Mouse (Mus musculus) hematopoietic stem cell, adult 5-6 weeks (primary cell): ENCODE data around the gene Fancd2. TPM values are rescaled to one million over a fixed set of nuclear protein-coding genes. Genes with fewer than 3 reads are reported as not detected.

Experiments
- ATAC-seq, 2 experiments: fragments of 125-278 bp in 1 of 2; replicated peaks in 1 of 2; 2 replicates each; pipeline ENCODE4 v1.8.0; 2016 to 2017; ENCODE audit warnings: inconsistent platforms in 2 of 2, mild to moderate bottlenecking in 2 of 2, moderate number of reproducible peaks in 2 of 2, low read depth in 1 of 2, moderate TSS enrichment in 1 of 2; ENCODE audit not compliant: low FRiP score in 2 of 2, poor library complexity in 2 of 2, severe bottlenecking in 2 of 2, insufficient read depth in 1 of 2, low TSS enrichment in 1 of 2
- total RNA-seq: library from RNA; stranded (forward); fragments of 172-1452, 232-1000 nt; gene quantifications from 2 replicates; pipeline ENCODE4 v1.2.3, GENCODE M21; 2017

Gene Fancd2
- total RNA-seq, result 22.0 and 25.4 TPM in 2 replicates

DNA sequence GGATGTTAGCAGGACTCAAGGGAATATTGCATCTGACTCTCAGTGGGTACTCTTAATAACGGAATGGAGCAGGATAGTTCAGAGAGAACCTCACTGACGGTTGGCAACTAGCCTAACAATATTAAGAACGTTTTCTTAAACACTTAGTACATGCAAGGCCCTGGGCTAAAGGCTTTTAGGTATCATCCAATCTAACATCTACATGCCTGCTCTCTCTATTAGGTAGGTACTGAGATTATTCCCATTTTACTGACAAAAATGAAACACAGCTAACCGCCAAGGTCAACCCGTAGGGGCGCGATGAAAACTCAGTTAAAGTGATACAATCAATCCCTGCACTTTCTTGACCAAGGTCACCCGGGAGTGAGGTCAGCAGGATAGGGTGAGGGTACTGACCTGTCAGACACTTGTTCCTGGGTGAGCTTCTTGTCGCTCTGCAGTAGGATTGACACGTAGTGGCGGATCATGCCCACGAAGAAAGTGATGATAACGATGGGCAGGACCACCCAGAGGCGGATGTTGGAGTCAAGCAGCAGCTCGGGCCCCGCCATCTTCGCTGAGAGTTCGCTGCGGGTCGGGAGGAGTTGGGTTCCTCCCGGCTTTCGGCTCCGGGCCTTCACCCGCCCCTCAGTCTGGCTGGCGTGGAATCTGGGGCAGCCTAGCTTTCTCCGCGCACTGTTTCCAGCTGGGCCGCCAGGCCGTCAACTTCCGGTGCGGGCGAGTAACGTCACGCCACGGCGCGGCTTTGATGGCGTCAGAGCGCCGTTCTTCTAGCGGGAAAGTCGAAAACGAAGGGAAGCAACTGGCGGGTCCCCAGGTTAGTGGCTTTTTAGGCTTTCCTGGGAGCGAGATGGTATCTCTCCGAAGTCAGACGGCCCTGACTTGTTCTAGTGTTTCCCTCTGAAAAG is at the start of gene Fancd2, which contains the start of gene Emc3:
Fancd2 (plus strand) TSS at position 751 of the 908 bp plus-strand sequence.
Emc3 (minus strand) TSS at position 721 of the 908 bp plus-strand sequence.
- peak; percentile 82 to 94 for ATAC-seq

DNA sequence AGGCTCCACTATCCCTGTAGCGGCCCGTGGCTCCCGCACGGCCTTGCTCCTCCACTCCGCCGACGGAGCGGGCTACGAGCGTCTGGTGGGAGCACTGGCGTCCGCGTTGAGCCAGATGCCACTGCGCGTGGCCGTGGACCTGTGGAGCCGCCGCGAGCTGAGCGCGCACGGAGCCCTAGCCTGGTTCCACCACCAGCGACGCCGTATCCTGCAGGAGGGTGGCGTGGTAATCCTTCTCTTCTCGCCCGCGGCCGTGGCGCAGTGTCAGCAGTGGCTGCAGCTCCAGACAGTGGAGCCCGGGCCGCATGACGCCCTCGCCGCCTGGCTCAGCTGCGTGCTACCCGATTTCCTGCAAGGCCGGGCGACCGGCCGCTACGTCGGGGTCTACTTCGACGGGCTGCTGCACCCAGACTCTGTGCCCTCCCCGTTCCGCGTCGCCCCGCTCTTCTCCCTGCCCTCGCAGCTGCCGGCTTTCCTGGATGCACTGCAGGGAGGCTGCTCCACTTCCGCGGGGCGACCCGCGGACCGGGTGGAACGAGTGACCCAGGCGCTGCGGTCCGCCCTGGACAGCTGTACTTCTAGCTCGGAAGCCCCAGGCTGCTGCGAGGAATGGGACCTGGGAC is 48.9 kb upstream of the Fancd2 start:
- ATAC-seq, result peak; percentile 5 to 43; a peak in 2 of 4 replicates

DNA sequence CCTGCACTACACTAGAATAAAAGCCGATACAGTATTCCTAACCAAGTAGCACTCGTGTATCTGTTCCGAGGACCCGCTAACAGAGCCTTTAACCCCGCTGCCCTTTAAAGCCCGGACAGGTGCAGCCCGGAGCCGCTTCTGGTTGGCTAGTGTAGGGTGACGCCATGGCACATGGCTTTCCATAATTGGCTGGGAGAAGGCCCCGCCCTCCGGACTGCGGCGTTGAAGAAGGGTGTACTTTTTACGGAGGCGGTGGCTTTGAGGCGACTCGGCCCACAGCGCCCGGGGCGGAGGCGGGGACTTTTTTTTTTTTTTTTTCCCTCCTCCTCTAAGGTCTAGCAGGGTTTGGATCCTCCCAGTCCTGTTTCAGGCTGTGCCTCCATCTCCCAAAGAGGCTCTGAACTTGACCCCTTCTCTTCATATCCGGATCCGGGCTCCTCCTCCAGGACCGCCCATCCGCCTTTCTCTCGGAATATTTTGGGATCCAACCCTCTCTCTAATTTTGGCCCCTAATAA is 48.3 kb upstream of the Fancd2 start, which contains the start of gene Creld1:
Creld1 (plus strand) TSS at position 198 of the 516 bp plus-strand sequence.
- peak; percentile 95 to 99 for ATAC-seq

DNA sequence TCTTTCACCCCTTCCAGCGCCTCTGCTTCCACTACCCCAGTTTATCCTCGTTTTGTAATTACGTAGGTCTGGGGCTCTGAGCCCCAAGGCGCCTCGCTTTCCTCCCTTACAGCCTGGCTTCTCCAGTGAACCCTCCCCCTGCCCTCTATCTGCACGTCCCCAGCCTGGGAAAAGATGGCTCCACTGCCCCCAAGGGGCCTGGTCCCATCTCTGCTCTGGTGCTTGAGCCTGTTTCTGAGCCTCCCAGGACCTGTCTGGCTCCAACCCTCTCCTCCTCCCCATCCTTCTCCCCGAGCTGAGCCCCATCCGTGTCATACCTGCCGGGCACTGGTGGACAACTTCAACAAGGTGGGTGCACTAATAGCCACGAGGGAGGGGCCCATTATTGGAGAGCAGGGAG is 47.8 kb upstream of the Fancd2 start:
- ATAC-seq, result 0 out of 4 replicates have a peak, but pooled peaks of 1 of the 2 experiments have one; percentile 2

DNA sequence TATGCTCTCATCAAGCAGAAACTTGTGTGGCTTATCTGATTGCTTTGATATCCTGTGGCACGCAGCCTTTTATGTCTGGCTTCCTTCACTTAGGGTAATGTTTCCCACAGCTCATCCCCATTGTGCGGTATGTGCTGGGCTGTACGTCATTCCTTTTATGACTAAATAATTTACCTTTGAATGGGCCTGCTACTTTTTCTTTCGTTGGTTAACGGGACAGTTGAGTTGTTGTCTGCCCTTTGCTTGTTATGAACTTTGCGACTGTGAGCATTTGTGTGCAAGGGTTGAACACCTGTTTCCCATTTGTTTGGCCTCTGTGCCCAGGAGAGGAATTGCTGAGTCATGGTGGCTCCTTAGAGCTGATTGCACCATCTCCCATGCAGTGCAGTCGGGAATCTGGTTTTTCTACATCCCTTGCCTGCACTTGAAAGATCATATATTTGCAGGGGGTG is 44.3 kb upstream of the Fancd2 start:
- no peak for ATAC-seq

DNA sequence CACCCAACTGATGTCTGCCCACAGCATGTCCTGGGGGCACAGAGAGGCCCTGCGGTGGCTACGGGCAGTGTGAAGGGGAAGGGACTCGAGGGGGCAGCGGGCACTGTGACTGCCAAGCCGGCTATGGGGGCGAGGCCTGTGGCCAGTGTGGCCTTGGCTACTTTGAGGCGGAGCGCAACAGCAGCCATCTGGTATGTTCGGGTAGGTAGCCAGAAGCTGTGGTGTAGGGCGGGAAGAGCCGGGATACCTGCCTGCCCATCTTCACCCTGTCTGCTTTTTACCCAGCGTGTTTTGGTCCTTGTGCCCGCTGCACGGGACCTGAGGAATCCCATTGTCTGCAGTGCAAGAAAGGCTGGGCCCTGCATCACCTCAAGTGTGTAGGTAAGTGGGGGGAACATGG is 42.1 kb upstream of the Fancd2 start:
- no peak for ATAC-seq

DNA sequence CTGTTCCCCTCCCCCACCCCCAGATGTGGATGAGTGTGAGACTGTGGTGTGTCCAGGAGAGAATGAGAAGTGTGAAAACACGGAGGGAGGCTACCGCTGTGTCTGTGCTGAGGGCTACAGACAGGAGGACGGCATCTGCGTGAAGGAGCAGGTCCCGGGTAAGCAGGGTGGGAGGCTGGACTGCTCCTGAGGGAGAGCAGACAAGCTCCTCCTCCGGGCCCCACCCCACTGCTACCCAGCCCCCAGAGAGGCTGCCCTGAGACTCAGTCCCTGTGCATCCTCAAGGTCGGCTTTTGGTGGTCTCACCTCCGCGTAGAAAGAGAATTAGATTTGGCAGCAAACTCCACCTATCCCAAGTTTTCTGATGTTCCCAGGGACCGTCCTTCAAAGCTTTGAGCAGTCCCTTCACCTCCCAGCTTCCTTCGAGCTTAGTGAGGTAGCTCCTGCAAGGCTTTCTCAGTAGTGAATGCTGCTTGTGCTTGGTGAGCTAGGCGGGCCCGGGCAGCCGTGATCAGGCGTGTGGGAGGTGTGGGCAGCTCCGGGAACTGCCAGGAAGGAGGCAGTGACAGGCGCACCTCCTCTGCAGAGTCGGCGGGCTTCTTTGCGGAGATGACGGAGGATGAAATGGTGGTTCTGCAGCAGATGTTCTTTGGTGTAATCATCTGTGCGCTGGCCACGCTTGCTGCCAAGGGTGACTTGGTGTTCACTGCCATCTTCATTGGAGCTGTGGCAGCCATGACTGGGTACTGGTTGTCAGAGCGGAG is 39.2 kb upstream of the Fancd2 start:
- ATAC-seq, result no peak

DNA sequence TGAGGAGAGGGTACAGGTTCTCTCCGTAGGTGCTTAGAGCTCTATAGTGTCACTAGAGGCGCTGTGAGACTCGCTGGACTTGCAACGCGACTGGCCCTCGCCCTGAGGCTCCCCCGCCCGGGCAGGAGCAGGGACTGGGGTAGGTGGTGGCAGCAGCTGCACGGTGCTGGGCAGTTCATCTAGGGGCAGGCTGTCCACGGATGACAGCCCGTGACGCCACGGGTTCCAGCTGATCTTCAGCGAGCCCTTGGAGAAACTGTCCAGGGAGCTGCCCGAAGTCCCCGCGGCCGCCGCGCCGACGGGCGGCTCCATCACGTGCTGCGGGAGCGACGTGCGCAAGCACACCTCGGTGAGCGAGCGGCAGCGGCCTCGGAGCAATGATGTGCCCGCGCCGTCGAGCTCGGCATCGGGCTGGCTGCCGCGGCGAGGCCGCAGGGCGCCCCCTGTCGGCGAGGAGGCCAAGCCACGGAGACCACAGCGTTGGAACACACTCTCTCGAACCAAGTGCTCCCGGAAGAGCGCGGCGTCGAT is 37.2 kb upstream of the Fancd2 start:
- ATAC-seq, result peak; percentile 80 to 82

DNA sequence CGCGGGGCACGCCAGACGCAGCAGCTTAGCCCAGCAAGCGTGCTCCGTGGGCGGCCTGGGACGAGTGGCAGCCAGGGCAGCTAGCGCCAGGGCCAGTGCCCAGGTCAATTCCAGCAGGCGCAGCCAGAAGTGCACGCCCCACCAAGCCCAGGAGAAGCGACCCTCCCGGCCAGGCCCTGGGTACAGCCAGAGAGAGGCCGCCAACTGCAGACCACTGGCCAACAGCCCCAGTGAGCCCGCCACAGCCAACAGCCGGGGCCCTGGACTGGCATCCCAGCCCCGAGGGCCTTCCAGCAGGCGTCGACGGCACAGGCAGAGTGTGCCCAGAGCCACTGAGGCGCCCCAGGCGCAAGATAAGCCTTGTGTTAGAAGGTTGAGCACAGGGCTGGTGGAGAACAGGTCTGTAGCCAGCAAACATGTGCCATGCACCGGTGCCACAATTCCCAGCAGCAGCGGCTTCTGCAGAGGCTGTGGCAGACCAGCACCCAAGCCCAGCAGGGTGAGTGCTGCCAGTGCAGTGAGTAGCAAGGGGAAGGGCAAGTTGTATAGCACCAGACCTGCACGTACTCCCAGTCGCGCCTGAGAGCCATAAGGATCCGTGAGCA is 36.3 kb upstream of the Fancd2 start:
- no peak for ATAC-seq

DNA sequence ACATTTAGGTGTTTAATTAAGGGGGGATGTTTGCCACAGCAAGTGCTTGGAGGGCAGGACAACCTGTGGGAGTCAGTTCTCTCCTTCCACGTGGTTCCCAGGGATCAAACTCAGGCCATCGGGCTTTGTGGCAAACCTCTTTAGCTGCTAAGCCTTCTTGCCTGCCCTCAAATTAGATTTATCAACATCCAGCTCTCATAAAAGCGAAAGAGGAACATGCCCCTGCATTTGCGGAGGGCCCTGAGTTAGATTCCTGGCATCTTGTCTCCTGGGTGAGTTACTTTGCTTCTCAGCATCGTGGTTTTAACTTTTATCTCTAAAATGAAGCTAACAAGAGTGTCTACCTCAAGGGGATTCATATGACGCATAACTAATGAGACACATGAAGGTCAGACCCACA is 32.1 kb upstream of the Fancd2 start:
- no peak for ATAC-seq

DNA sequence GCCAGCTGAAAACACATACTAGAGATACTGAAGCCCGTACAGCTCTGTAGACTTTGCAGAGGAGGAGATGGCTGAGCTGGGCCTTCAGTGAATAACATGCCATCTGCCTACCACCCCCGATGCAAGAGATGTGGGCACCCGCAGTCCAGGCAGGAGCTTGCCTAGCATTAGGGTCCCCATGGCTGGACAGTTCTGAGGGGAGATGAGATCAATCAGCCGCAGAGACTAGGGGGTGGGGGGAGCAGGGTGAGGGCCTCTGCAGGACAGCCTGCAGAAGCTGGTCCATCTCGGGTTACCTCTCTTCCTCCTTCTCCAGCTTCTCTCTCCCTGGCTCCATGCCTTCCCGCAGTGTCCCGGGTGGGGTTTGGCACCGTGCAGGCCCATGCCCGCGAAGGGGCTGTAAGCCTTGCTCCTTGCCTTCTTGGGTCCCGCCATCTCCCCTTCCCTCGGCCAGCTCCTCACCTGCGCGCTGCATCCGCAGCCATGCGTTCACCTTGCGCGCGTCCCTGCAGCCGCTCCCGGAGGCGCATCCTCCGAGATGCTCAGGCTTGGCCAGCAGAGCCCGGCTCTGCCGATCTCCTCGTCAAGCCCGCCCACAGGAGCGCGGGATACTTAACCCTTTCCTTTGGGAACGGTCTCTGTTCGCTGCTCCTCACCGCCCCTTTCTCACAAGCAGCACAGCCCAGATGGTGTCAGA is 29.9 kb upstream of the Fancd2 start, which contains the start of gene Prrt3:
Prrt3 (minus strand) TSS at position 544 of the 697 bp plus-strand sequence.
- ATAC-seq, result no peak

DNA sequence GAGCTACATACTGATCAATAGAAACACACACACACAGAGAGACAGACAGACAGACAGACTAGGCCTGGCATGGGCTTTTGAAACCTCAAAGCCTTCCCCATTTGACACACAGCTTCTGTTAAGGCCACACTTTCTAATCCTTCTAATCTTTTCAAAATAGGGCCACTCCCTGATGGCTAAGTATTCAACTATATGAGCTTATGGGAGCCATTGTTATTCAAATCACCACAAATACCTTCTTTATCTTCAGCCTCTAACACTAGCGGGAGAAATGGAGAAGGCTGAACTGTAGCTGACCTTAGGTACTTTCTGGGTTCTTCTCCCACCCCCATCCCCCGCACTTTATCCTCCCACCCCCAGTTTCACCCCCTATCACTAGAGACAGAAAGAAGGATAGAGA is 28.7 kb upstream of the Fancd2 start:
- ATAC-seq, result no peak

DNA sequence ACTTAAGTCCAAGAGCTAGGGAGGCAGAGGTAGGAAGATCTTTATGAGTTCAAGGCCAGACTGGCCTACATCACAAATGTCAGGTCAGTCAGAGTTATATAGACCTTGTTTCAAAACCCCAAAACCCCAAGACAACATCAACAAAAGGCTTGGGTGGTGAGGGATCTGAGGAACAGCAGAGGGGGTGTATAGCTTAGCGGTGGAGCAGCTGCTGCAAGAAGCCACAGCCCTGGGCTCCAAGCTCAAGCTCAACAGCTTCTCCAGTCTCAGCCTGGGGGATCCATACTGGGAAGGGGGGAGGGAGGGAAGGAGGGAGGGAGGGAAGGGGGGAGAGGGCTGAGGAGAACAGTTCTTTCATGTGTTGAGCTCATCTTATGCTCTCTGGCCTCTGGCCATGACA is 25.8 kb upstream of the Fancd2 start:
- ATAC-seq, result no peak

DNA sequence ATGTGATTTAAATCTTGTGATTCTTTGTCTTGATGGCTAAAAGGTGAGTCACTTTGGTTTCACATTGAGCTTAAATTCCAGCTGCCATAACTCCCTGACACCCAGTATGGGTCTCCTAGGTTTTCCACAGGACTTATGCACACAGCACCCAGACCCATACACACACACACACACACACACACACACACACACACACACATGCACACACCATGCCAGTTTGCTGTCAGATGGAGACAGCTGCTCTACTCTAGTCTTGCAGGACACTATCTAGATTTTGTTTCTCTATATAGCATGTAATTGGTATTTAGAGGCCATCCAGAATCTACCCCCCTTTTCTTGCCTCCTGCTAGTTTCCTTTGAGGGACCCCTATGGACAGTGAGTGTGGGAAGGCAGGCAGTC is 24.4 kb upstream of the Fancd2 start:
- ATAC-seq, result no peak

DNA sequence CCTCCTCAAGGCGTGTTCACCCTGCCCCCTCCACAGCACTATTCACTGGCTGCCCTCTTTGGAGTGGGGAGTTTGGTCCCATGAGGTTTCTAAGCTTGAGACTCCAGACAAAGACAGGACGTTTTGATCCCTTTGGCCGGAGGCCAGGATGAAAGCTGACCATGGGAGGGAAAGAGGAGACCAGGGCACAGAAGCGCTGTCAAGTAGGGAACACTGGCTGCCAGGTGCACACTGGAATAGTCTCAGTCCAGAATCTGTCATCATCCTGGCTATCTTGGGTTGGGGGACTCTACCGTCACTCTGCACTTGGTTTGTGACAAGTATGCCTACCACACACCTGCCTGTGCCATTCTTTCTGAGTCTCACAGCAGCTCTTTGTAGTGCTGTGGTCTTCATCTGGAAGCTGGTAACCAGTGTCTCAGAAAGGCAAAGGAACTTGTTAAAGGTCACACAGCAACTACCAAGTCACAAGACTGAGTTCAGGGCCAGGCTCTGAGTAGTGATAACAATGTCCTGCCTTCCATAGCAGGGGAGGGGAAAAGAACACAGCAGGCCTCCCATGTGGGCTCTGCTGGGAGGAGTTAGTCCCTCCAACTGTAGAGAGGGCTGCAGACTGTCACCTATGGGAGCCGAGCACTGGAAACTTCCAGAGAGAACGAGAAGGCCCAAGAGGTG is 23.1 kb upstream of the Fancd2 start:
- ATAC-seq, result no peak

DNA sequence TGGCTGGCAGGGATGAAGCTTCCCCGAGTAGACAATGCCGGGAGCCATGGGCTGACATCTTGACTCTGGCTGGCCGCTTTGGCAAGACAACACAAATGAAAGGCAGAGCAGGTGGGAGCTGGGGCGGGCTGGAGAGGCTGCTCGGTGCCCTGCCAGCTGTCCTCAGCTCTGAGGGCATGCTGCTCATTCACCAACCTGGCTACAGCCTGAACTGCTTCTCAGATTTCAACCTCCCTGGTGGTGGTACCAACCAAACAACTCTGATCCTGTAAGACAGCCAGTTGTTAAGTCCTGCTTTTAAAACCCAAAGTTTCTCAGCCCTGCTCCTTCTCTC is 22.6 kb upstream of the Fancd2 start:
- no peak for ATAC-seq
